Mouse (Mus musculus) liver, embryonic 11.5 days (tissue): Measurements from ENCODE around the gene Pip4k2b. TPM values are rescaled to one million over a fixed set of nuclear protein-coding genes. Genes with fewer than 3 reads are reported as not detected.
A peak's percentile ranks its signal among the peaks of the same experiment; 100 is the strongest.

Experiments used
- ATAC-seq: fragments of 200-750 bp; cut with Nextera tagmentation; replicated peaks from 2 replicates; pipeline ENCODE4 v1.8.0; 2017; ENCODE audit warnings: moderate number of reproducible peaks, mild to moderate bottlenecking, moderate TSS enrichment, moderate library complexity; ENCODE audit not compliant: low FRiP score
- DNase-seq: peaks from one replicate; pipeline ENCODE4 v3.0.0-alpha.2; 2017; ENCODE audit warnings: low spot score
- H3K27ac ChIP-seq: fragments of 300-500 bp; sonication (generic); 2 replicates; pipeline ENCODE4 v1.5.1; 2014; ENCODE audit warnings: mild to moderate bottlenecking, low read depth, low read length, control low read depth
- H3K27me3 ChIP-seq: fragments of 300-500 bp; sonication (generic); replicated peaks from 2 replicates; pipeline ENCODE4 v1.6.1; 2014; ENCODE audit warnings: low read length, mixed read lengths; ENCODE audit not compliant: control insufficient read depth, insufficient read depth
- H3K36me3 ChIP-seq: fragments of 300-500 bp; sonication (generic); 2 replicates; pipeline ENCODE4 v1.6.1; 2014; ENCODE audit warnings: mild to moderate bottlenecking, low read length, moderate library complexity, mixed read lengths; ENCODE audit not compliant: control insufficient read depth, insufficient read depth
- H3K4me1 ChIP-seq: fragments of 300-500 bp; sonication (generic); replicated peaks from 2 replicates; pipeline ENCODE4 v1.6.1; 2014; ENCODE audit warnings: low read length, mixed read lengths; ENCODE audit not compliant: control insufficient read depth, insufficient read depth
- H3K4me2 ChIP-seq: fragments of 300-500 bp; sonication (generic); 2 replicates; pipeline ENCODE4 v1.6.1; 2014; ENCODE audit warnings: mild to moderate bottlenecking, control low read depth, moderate library complexity
- H3K4me3 ChIP-seq: fragments of 300-500 bp; sonication (generic); 2 replicates; pipeline ENCODE4 v1.5.1; 2014; ENCODE audit warnings: low read depth, low read length, control low read depth
- H3K9ac ChIP-seq: fragments of 300-500 bp; sonication (generic); 2 replicates; pipeline ENCODE4 v1.6.1; 2014; ENCODE audit warnings: low read depth, low read length, control low read depth
- H3K9me3 ChIP-seq: fragments of 300-500 bp; sonication (generic); 2 replicates; pipeline ENCODE4 v1.6.1; 2016; ENCODE audit warnings: low read length, inconsistent platforms, mixed read lengths; ENCODE audit not compliant: control insufficient read depth
- WGBS: fragments of 180-500 bp; shearing (Covaris S2); extraction: QIAGEN DNeasy Blood & Tissue Kit; methylation state at CpG from one replicate; pipeline ENCODE4 v1.1.7; 2014; 5-methylcytosine and 5-hydroxymethylcytosine counted together
- polyA plus RNA-seq: library from polyadenylated mRNA; unstranded; fragments of >200 nt; fragmentation: Nextera tagmentation; extraction: Ambion mirVana; gene quantifications from 2 replicates; pipeline ENCODE4 v1.2.1, GENCODE M21; 2014

The Pip4k2b gene
- polyA plus RNA-seq, 1 experiment from 2014 or later, result 1.7 TPM

- DNase-seq (no peak), ATAC-seq (no peak)
- Histone ChIP-seq H3K27ac (peak overlapping the region; percentile 95), H3K9ac (peak overlapping the region; percentile 100), H3K36me3 (peaks cover 44% of the 10 kb centered on the region), H3K4me2 (peak overlapping the region; percentile 92), H3K4me1 (peaks cover 11% of the 10 kb centered on the region), H3K27me3 (no peaks in the 10 kb centered on the region), H3K4me3 (peak overlapping the region; percentile 97), H3K9me3 (no peaks in the 10 kb centered on the region)
- WGBS, result 45% methylated on average over 2 of the region's 2 CpGs
Observed at GRCm38 (mm10) chr11:97779968-97780701, 35.6 kb upstream of the Pip4k2b start.

GRCm38 (mm10) chr11:97778918-97779317 is 34.4 kb upstream of the Pip4k2b start:
- H3K9me3 ChIP-seq, result no peaks in the 10 kb centered on the region
- no peaks in the 10 kb centered on the region for H3K27me3 ChIP-seq
- H3K4me1 ChIP-seq, result peaks cover 11% of the 10 kb centered on the region
- H3K9ac ChIP-seq, result no peak overlapping the region
- peaks cover 44% of the 10 kb centered on the region for H3K36me3 ChIP-seq
- WGBS, result 79% methylated on average over 1 of the region's 1 CpGs
- peak overlapping the region; percentile 16; the same call in 1 of the 2 replicates for H3K27ac ChIP-seq
- H3K4me2 ChIP-seq, result peak overlapping the region; percentile 35
- ATAC-seq (no peak), DNase-seq (no peak)
- H3K4me3 ChIP-seq, result peak overlapping the region; percentile 97

- WGBS, result 49% methylated on average over 2 of the region's 2 CpGs
- peak; percentile 46 for DNase-seq
- H3K36me3 ChIP-seq, result peaks cover 44% of the 10 kb centered on the region
Observed at GRCm38 (mm10) chr11:97777129-97777529, 32.6 kb upstream of the Pip4k2b start.

GRCm38 (mm10) chr11:97776497-97777128 is 32.1 kb upstream of the Pip4k2b start:
- Histone ChIP-seq H3K4me1 (peaks cover 11% of the 10 kb centered on the region), H3K9ac (no peak overlapping the region), H3K4me2 (no peak overlapping the region), H3K27ac (peak overlapping the region; percentile 45; the same call in 1 of the 2 replicates), H3K4me3 (no peak overlapping the region), H3K9me3 (no peaks in the 10 kb centered on the region), H3K36me3 (peaks cover 44% of the 10 kb centered on the region), H3K27me3 (no peaks in the 10 kb centered on the region)
- DNase-seq, result peak; percentile 46
- 60% methylated on average over 5 of the region's 5 CpGs for WGBS
- ATAC-seq, result peak; percentile 54

More at GRCm38 (mm10) chr11:97777129-97777529, 32.6 kb upstream of the Pip4k2b start:
- Histone ChIP-seq H3K27ac (peak overlapping the region; percentile 45; the same call in 1 of the 2 replicates), H3K4me2 (no peak overlapping the region), H3K4me1 (peaks cover 11% of the 10 kb centered on the region), H3K4me3 (no peak overlapping the region), H3K27me3 (no peaks in the 10 kb centered on the region), H3K9me3 (no peaks in the 10 kb centered on the region), H3K9ac (no peak overlapping the region)
- ATAC-seq, result peak; percentile 39

- ATAC-seq, result peak; percentile 2
- Histone ChIP-seq H3K4me3 (no peak within 1 kb of the TSS), H3K9ac (no peak within 1 kb of the TSS), H3K36me3 (peaks cover 43% of the 10 kb centered on the region), H3K27ac (peak within 1 kb of the TSS; percentile 45; the same call in 1 of the 2 replicates), H3K9me3 (no peaks in the 10 kb centered on the region), H3K4me1 (peaks cover 10% of the 10 kb centered on the region), H3K4me2 (no peak within 1 kb of the TSS), H3K27me3 (no peaks in the 10 kb centered on the region)
- WGBS, result 47% methylated on average over 17 of the region's 17 CpGs
- DNase-seq, result peak; percentile 43
Observed at GRCm38 (mm10) chr11:97775808-97776496, 31.4 kb upstream of the Pip4k2b start, which contains the start of gene 1700001P01Rik. TSS of gene 1700001P01Rik (minus strand) at chr11:97775918.

GRCm38 (mm10) chr11:97775186-97775585 is 30.7 kb upstream of the Pip4k2b start:
- H3K9ac ChIP-seq, result no peak overlapping the region
- 79% methylated on average over 13 of the region's 13 CpGs for WGBS
- no peak overlapping the region for H3K27ac ChIP-seq
- peaks cover 3% of the 10 kb centered on the region for H3K4me1 ChIP-seq
- no peak overlapping the region for H3K4me3 ChIP-seq
- DNase-seq (no peak), ATAC-seq (no peak; the same call in 1 of the 2 replicates)
- no peaks in the 10 kb centered on the region for H3K27me3 ChIP-seq
- peaks cover 35% of the 10 kb centered on the region for H3K36me3 ChIP-seq
- no peak overlapping the region for H3K4me2 ChIP-seq
- H3K9me3 ChIP-seq, result no peaks in the 10 kb centered on the region

- H3K4me1 ChIP-seq, result no peaks in the 10 kb centered on the region
- no peak overlapping the region for H3K4me2 ChIP-seq
- DNase-seq, result no peak
Observed at GRCm38 (mm10) chr11:97771410-97771809, 26.9 kb upstream of the Pip4k2b start.

GRCm38 (mm10) chr11:97769704-97770103 is 25.2 kb upstream of the Pip4k2b start:
- Histone ChIP-seq H3K27ac (no peak overlapping the region), H3K36me3 (no peaks in the 10 kb centered on the region), H3K9ac (no peak overlapping the region), H3K4me3 (no peak overlapping the region), H3K4me2 (no peak overlapping the region), H3K4me1 (peaks cover 11% of the 10 kb centered on the region), H3K9me3 (no peaks in the 10 kb centered on the region), H3K27me3 (no peaks in the 10 kb centered on the region)
- 33% methylated on average over 2 of the region's 2 CpGs for WGBS
- ATAC-seq (no peak), DNase-seq (no peak)

More at GRCm38 (mm10) chr11:97771410-97771809, 26.9 kb upstream of the Pip4k2b start:
- no peak overlapping the region for H3K9ac ChIP-seq
- 71% methylated on average over 14 of the region's 14 CpGs for WGBS
- no peaks in the 10 kb centered on the region for H3K9me3 ChIP-seq
- H3K27ac ChIP-seq, result no peak overlapping the region
- no peak for ATAC-seq
- no peak overlapping the region for H3K4me3 ChIP-seq
- no peaks in the 10 kb centered on the region for H3K36me3 ChIP-seq
- H3K27me3 ChIP-seq, result no peaks in the 10 kb centered on the region
